Mouse (Mus musculus) mouse embryonic stem cell (cell line): ENCODE measurements around the gene Prpf40b.

ENCODE experiments used
- in situ Hi-C, 2 experiments: fragments of 300-500 bp; cut with MboI; formaldehyde crosslinking; loops; 1 replicate in 1 of 2; 3 replicates in 1 of 2; pipeline ENCODE4 v1.14.3; 2019 to 2020; ENCODE audit warnings: low sequenced_read_pairs in 2 of 2, low pct_unique_long_range_greater_than_20kb in 1 of 2, mixed read lengths in 1 of 2; ENCODE audit not compliant: unreplicated experiment in 1 of 2

The Prpf40b gene

DNA sequence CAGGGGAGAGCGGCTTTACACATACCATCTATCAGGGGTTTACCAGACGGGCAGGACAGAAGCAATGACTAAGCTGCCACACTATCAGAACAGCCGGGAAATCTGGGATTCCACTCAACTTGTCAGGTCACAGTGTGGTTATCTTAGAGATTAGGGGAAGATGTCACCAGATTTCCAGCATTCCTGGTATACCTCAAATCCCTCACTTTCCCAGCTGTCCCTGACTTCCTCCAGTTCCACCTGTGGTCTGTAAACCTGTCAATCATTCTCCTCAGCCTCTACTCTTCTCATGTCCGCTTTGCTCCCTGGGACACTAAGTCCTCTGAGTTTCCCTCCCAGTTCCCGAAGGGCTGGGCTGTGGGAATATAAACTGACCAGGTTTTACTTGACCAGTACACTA, 57.4 kb downstream of the Prpf40b start:
- in situ Hi-C loops, result no loop called here

DNA sequence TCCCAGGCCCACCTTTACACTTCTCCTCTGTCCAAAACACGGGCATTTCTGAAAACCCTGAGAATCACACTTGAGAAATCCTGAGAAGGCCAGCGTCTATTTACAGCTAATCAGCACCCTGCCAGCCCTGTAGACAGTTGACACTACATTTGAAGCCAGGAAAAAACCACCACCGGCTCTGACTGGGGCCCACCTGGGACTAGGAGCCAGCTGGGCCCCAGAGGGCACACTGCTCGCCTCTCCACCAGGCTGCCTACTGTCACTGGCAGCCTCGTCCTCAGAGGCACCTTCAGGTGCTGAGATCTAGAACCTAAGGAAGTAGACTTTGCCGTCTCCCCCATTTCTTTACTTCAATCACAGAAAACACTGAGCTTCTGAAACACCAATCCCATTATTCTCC, 60.8 kb downstream of the Prpf40b start:
- in situ Hi-C loops, result no loop called here

DNA sequence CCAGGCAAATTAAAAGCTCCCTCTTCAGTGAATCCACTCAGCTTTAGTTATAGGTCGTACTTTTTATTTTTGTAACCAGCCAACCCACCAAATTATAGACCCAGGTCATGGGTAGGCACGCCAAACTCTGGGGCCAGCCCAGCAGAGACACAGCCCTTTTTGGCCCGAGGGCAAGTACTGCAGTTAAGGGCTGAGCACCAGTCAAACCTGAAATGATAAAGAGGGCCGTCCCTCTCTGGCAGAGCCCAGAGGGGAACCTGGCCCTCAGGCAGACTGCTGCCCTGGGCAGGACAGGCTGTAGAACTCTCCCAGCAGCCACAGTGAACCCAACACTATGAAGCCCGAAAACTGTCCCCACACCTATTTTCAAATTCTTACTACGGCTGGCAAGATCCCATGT, 61.6 kb downstream of the Prpf40b start:
- in situ Hi-C loops, result no loop called here

DNA sequence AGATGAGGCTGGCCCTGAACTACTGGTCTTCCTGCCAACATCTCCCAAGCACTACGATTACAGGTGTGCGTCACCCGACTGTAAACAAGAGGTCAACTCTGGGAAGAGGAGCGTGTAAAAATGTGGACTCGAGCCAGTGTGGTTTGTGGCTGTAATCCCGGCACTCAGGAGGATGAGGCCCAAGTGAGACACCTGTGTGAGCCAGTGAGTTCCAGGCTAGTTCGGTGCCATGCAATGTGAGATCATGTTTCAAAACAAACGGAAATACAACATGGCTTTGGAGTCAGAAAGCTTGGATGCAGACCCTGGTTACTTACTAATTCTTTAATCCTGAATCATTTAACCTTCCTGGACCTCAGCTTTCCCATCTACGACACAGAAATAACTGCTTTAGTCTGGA, 64.1 kb downstream of the Prpf40b start:
- in situ Hi-C loops, result no loop called here

DNA sequence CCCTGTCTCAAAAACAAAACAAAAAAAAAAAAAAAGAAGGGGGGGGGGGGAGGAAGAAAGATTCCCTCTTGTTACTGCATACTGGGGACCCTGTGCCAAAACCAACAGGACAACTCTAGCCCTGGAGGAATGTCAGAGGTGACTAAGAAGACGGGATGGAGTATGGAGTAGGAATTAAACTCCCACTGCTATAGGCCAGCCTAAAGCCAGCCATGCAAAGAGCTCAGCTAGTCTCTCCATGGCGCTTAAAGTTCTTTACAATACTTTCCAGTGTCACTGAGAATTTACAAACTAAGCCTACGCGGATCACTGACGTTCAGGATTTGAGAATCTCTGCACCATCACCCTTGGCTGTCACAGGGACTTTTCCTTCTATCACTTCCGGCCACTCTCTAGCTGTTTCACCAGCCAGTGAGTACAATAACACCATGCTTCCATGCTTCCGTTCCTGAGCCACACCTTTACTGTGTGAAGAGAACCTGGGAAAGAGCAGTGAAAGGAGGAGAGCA, 69.2 kb downstream of the Prpf40b start:
- in situ Hi-C loops, result no loop called here

DNA sequence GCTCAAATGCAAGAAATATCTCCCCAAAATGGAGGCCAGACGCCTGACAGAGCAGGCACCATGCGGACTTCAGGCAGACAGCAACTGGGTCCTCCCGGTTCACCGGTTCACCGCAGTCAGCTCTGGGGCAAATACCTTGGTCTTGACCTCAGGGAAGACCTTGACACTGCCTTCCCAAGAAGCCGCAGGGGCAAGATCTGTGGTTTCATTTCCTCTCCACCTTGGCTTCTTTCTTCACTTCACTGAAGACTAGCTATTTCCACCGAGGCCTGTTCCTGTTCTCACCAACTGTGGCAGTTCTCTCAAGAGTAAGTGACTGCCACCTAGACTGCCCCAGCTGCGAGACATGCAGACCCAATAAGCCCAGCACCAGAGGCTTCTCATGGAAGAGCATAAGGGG, 70.0 kb downstream of the Prpf40b start:
- in situ Hi-C loops, result no loop called here
